Mouse (Mus musculus) retina, embryonic 14.5 days (tissue): Measurements from ENCODE around the gene Gm42421.
A peak's percentile ranks its signal among the peaks of the same experiment; 100 is the strongest.

Experiments
- DNase-seq: peaks from one replicate; pipeline ENCODE4 v3.0.0-alpha.2; 2015; ENCODE audit warnings: low spot score

The Gm42421 gene

GRCm38 (mm10) chr5:143927875-143928274 lies at the start of gene Gm42421:
Gm42421 (plus strand) TSS chr5:143928175.
- no peak for DNase-seq

- DNase-seq: no peak
These were observed 42.7 kb upstream of the Gm42421 start for GRCm38 (mm10) chr5:143885274-143885673.

- DNase-seq: no peak
These were observed 37.2 kb upstream of the Gm42421 start for GRCm38 (mm10) chr5:143890741-143891140.

- no peak for DNase-seq
These were observed 35.6 kb upstream of the Gm42421 start for GRCm38 (mm10) chr5:143892255-143892886.

- no peak for DNase-seq
These were observed 34.6 kb upstream of the Gm42421 start for GRCm38 (mm10) chr5:143893396-143893795.

- DNase-seq: no peak
These were observed 30.2 kb upstream of the Gm42421 start, which contains the start of gene Ankrd61 for GRCm38 (mm10) chr5:143897635-143898330. Ankrd61 (minus strand) TSS chr5:143897685.

- DNase-seq: no peak
These were observed 25.9 kb upstream of the Gm42421 start for GRCm38 (mm10) chr5:143902111-143902510.

GRCm38 (mm10) chr5:143903813-143904212 lies 24.2 kb upstream of the Gm42421 start:
- no peak for DNase-seq

GRCm38 (mm10) chr5:143906429-143906828 lies 21.5 kb upstream of the Gm42421 start:
- DNase-seq: no peak

GRCm38 (mm10) chr5:143908926-143909325 lies 19.0 kb upstream of the Gm42421 start:
- no peak for DNase-seq

- DNase-seq: peak; percentile 98
These were observed 18.3 kb upstream of the Gm42421 start, which contains the start of the genes Aimp2 and Pms2 for GRCm38 (mm10) chr5:143909417-143910400. Aimp2 (minus strand) TSS chr5:143909847. Pms2 (plus strand) TSS chr5:143909964.

GRCm38 (mm10) chr5:143916221-143916620 lies 11.8 kb upstream of the Gm42421 start:
- no peak for DNase-seq

GRCm38 (mm10) chr5:143917418-143917817 lies 10.6 kb upstream of the Gm42421 start:
- DNase-seq: peak; percentile 61

- DNase-seq: no peak
These were observed 9.9 kb upstream of the Gm42421 start for GRCm38 (mm10) chr5:143918120-143918519.

GRCm38 (mm10) chr5:143924781-143925452 lies 3.1 kb upstream of the Gm42421 start:
- no peak for DNase-seq

GRCm38 (mm10) chr5:143929291-143929690 lies 1.3 kb downstream of the Gm42421 start:
- DNase-seq: no peak

GRCm38 (mm10) chr5:143930656-143931055 lies 2.7 kb downstream of the Gm42421 start:
- DNase-seq: no peak

- DNase-seq: no peak
These were observed 4.0 kb downstream of the Gm42421 start for GRCm38 (mm10) chr5:143931863-143932580.

- peak; percentile 28 for DNase-seq
These were observed 4.9 kb downstream of the Gm42421 start, which contains the start of gene Rsph10b for GRCm38 (mm10) chr5:143932831-143933230. Rsph10b (plus strand) TSS chr5:143933035.

- DNase-seq: no peak
These were observed 5.4 kb downstream of the Gm42421 start for GRCm38 (mm10) chr5:143933414-143933813.

- DNase-seq: peak; percentile 5
These were observed 5.9 kb downstream of the Gm42421 start for GRCm38 (mm10) chr5:143933875-143934274.
